Mouse (Mus musculus) right cerebral cortex, adult 2 months (tissue): ENCODE data around the gene Bzw1.
"Not testable (repeated sequence)": the region's sequence is repeated elsewhere in the genome, so short reads cannot be mapped to it uniquely, and the experiment has no call there.

Experiments used
- DNase-seq, 2 experiments: peaks; one replicate each; pipeline ENCODE4 v3.0.0; 2021 to 2022; ENCODE audit warnings: low spot score in 2 of 2

Gene Bzw1

GRCm38 (mm10) chr1:58392652-58393283 is at the start of gene Bzw1:
Gene Bzw1 (plus strand): TSS chr1:58392898.
- peak; percentile 90 to 92 for DNase-seq

DNA sequence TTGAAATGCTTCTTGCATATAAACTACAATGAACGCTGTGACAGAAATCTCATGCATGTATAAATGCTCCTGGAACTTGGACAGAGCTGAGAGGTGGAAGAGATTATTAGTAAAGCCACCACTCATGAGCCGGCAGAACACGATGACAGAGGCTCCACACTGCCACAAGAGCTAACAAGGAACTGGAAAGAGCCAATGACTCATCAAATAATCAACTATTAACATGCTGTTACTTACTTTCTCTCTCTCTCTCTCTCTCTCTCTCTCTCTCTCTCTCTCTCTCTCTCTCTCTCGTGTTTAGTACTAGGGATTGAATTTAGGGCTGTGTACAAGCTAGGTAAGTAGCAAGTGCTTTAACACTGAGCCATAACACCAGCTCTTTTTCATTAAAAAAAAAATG is 48.8 kb upstream of the Bzw1 start:
- no peak for DNase-seq

DNA sequence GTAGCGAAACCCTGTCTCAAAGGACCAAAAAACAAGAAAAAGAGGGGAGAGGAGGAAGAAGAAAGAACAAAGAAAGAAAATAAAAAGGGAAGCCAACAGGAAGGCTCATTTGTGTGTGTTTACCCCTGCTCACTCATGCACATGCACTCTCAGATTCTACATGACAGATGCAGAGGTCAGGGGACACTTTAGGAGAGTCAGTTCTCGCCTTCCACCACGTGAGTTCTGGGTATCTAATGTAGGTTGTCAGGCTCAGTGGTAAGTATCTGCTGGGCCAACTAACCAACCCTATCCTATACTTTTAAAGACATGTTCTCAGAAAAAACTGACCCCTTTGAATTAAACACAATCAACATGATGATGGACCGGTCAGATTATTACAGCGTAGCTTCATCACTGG is 48.1 kb upstream of the Bzw1 start:
- no peak for DNase-seq

DNA sequence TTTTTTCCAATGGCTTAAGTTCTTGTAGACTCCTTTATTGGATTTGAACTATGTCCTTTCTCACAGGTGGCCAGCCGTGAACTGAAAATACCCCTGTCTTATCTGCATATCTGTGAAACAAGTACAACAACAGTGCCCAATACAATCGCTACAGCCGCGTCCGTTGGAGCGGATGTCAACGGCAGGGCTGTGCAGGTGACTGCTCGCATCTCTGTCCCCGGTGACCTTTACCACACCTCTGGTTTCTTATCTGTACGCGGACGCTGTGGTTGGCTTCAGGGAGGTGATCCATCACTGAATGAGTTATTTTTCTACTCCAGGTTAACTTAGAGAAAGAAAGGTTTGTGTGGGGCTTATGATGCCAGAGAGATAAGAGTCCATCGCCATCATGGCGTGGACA is 46.5 kb upstream of the Bzw1 start:
- DNase-seq, result no peak

DNA sequence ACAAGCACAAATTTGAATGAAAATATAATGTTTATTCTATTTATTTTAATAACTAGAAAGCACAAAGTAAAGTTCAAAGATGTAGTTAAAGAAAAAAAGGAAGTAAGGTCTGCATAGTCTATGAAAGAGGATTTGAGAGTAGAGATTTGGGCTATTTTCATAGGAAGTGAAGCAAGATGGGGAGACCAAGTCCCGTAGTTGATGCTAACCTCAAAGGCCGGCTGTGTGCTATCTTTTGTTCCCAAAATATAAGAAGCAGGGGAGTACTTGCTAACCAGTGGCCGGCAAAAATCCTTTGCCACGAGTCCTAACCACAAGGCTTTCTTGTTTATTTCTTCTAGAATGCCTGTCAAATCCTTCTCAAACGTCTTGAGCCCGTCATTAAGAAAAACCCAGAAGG is 44.0 kb upstream of the Bzw1 start:
- DNase-seq, result no peak

GRCm38 (mm10) chr1:58353238-58353893 is 39.3 kb upstream of the Bzw1 start:
- no peak for DNase-seq

DNA sequence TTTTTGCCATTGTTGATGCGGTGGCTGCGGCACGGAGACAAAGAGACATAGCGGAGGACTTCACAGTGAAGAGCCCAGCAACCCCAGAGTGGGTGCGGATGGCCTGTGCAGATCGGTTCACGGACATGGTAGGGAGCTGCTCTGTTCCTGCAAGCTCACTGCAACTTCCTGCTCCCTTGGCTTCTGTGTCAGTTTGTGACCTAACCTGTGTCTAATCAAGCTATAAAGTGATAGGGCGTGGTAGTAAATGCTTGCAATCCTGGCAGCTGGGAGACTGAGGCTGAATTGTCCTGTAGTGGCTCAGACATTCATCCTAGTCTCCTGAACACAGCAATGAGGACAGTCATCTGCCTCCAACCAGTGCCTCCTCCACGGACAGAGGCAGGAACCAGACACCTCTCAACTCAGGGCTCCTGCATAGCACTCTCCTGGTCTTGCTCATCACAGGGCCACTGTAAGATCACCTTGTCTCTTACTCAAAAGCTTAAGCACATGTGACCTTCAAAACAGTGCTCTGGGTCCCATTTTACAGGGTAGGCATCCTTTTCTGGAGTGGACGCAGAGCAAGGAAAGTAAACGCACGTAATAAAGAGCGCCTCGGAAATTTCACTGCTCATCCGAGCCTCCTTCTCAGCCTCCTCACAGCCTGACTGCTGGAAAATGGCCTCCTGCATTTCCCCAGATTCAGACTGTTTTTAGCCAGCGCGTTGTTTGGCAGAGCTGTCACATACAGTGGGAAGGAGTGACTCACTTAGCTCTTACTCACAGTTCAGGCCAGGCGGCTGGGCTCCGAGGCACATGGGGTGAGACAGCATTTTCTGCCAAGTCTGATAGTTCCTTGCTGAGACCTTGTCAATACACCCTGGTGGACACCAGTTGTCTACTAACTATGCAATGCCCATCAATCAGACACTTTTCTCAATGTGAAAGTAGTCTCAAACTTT is 33.5 kb upstream of the Bzw1 start:
- DNase-seq, result peak; percentile 69 to 77

- DNase-seq, result no peak
Observed at GRCm38 (mm10) chr1:58362296-58362695, 30.4 kb upstream of the Bzw1 start.

GRCm38 (mm10) chr1:58364551-58364950 is 28.1 kb upstream of the Bzw1 start:
- DNase-seq, result no peak

DNA sequence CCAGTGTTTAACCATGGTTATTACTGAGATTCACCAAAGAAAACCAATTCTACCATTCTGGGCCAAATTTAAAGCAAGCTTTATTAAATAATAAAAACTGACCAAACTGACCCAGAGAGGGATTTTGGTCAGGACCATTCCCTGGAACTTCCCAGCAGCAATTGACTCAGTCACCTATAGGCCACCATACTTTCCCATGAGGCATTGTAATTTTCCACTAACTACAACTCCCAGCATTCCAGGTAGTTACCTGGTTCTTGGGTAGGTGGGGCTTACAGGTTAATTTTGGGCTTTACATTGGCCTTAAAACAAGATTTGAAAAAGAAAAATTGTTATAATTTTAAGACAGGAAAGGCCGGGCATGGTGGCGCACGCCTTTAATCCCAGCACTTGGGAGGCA is 26.9 kb upstream of the Bzw1 start:
- no peak for DNase-seq

DNA sequence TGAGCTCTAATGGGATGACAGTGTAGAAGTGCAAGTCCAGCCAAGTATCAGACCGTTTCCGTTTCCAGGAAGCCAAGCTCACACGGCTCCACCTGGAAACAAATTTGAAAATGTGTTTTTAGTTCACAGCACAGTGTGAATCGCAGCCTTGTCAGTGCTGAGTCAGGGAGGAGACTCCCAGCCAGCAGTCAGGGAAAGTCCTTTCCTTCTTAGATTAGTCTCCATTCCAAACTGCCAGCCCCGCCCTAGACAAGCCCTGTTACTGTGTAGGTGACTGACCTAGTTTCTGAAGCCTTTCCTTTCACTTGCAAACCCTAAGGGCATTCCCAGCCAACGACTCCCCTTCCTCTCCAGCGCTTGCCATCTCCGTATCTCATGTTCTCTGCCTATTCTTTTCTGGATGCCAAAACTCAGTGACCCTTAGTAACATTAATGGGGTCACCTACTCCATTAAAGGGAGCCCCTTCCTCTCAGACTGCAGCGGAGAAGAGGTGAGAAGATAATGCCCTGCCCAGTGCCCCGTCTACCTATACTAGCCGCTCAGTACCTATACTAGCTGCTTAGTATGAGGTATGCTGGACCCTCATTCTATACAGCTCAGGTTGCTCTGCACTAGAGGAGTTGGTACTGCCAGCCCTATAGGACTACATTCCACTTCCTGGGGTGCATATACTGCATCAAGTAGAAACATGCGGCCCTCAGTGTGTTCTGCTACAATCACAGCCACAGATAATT is 25.8 kb upstream of the Bzw1 start:
- peak; percentile 13 to 16 for DNase-seq

GRCm38 (mm10) chr1:58369716-58370115 is 23.0 kb upstream of the Bzw1 start:
- DNase-seq, result no peak

- not testable (repeated sequence) for DNase-seq
Observed at GRCm38 (mm10) chr1:58374266-58374665, 18.4 kb upstream of the Bzw1 start.

GRCm38 (mm10) chr1:58375574-58376147 is 17.0 kb upstream of the Bzw1 start:
- no peak for DNase-seq

DNA sequence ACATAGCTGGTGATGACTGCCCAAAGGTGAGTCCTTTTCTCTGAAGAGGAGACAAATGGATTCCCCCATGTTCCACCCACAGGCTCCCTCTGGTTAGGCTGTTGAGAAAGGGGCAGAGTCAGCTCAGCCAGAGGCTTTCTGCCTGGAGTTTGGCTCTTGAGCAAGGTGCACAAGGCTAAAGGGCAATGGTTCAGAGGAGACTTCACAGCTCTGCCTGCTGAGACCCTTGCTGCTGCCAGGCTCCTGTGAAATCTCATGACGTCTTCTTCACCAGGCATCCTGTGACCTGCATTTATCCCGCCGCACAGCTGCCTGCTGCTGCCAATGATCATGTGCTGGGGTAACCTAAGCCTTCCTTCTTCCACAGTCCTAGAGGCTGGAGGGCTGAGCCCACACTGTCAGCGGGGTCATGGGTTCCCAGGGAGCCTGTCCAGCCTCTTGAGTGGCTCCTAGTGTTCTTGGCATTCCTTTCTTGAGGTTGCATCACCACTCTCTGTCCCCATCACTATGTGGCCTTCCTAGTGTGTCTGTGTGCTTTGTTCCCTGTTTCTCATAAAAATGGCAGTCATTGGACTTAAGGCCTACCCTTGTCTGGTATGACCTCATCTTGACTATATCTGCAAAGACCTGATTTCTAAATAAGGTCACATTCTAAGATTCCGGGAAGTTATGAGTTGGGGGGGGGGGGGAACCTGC is 10.0 kb upstream of the Bzw1 start:
- DNase-seq, result no peak

DNA sequence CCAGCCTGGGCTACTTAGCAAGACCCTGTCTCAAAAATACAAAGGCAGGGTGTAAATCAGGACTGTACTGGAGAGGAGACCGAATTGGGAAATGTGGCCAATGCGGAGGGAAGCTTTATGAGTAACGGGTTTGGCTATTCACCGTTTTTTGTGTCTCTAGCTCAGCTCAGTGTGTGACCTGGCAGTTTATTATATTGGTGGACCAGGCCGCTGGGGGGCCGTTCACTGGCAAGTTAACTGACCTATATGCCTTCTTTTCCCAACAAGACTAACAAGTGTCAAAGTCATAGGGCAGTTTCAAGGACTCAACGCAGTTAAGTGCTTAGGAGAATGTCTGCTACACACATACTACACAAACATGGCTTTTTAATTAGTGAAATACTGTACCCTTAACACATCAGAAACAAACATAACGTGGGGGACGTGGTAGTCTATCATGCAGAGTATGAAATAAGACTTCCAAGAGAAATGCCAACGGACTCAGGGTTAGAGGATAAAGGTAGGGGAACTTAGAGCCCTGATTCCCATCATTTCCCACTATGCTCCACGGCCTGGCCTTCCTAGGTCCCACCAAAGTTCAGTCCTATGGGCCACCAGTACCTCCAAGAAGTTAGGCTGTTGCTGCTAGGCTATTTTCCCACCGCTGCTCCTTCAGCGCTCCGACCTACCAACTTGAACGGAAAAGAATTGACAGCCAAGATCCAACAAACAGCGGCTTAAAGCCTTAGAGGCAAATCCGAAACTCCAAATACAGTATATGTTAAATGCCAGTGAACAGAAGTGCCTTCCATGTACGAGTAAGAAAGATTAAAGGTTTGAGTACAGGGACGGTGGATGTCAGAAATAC is 1.1 kb upstream of the Bzw1 start:
- DNase-seq, result no peak

DNA sequence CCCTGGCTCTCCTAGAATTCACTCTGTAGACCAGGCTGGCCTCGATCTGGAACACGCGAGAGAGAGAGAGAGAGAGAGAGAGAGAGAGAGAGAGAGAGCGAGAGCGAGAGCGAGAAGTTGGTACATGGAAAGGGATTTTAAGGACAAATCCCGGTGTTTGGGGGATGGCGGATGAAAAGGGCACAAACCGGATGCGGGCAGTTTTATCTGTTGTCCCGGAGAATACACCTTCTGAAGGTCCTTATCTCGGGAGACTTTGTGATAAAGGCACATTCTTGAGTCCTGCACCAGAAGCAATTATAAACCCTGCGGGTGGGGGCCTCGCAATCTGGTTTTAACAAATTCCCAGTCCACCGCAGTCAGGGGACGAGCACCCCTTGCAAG is 438 bp upstream of the Bzw1 start:
- DNase-seq, result peak in 1 of 2 experiments; percentile 29

DNA sequence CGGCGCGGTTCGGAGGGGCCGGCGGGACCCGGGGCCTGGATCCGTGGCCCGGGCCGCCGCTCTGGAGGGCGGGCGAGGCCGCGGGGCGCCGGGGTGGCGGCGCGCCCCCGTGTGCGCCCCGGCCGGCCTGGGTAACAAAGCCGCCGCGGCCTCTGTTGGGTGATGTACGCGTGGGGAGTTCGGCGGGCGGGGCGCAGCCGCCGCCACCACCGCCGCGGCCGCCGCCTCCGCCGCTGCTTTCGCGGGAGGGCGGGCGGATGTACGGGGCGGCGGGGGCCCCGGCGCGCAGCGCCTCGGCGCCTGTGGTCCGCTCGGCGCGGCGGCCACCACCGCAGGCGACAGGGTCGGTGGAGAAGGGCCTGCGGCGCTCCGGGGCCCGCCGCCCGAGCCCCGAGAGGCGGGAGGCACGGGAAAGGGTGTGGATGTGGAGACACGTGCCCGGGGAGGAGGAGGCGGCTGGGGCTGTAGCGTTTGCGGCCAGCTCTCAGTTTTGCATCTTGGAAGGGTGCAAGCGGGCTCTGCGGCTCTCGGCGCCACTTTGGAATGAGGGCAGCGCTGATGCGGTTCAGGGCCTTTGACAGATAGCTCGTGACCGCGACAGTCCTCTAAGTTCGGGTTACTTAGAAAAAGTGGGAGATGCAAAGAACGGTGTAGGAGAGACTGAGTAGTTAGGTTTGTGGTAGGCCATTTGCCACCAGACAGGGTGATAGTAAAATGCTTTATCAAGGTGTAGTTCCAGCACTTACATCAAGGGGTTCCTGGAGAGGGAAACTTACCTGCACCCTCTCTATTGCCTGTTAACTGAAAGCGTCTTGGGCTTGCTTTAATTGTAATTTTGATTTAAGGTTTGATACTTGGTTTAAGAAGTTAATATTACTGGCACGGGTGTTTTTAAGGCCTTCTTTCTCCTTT is 842 bp downstream of the Bzw1 start:
- peak; percentile 37 to 52 for DNase-seq

DNA sequence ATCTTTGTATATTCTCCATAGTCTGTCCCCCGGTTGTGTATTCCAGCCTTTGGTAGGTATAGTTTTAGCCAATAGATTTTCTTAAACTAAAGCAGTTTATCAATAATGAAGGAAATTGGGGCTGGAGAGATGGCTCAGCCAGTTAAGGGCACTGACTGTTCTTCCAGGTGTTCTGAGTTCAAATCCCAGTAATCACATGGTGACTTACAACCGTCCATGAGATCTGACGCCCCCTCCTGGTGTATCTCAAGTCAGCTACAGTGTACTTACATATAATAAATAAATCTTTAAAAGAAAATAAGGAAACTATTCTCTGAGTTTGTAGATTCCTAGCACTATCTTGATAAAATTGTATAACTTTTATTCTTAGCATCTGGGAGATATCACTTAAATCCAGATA is 2.6 kb downstream of the Bzw1 start:
- DNase-seq, result no peak
